Mouse (Mus musculus): Measurements from ENCODE around the gene Col8a2.
A peak's percentile ranks its signal among the peaks of the same experiment; 100 is the strongest.

Col8a2 gene

DNA sequence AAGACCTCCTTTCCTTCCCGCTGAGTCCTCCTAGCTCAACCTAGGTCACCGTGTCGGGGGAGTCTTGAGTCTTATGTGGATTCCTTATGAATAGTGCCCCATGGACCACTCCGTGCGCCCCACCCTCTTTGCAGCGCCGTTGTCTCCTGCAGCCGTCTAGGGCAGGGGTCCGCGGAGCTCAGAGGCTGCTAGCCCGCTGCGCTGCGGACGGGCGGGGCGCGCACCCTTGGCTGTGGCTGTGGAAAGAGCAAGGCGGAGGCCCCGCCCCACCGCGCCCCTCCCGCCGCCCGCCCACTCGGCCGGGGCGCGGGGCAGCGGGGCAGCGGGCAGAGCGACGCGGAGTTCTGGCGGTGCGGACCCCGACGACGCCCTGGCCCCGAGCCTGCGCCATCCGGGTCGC is at the start of gene Col8a2:
Gene Col8a2, plus strand, starts transcription at position 302 of the 400 bp plus-strand sequence.
- DNase-seq: peak; percentile 67

- DNase-seq: no peak
These were observed 48.8 kb upstream of the Col8a2 start for GRCm38 (mm10) chr4:126237721-126238242.

- DNase-seq: no peak
These were observed 46.6 kb upstream of the Col8a2 start for GRCm38 (mm10) chr4:126239862-126240475.

- DNase-seq: no peak
These were observed 44.6 kb upstream of the Col8a2 start for GRCm38 (mm10) chr4:126241956-126242355.

GRCm38 (mm10) chr4:126242510-126242909 is 44.1 kb upstream of the Col8a2 start:
- DNase-seq: no peak

- DNase-seq: no peak
These were observed 40.2 kb upstream of the Col8a2 start for GRCm38 (mm10) chr4:126246202-126246889.

GRCm38 (mm10) chr4:126248261-126248868 is 38.2 kb upstream of the Col8a2 start:
- no peak for DNase-seq

- DNase-seq: no peak
These were observed 35.9 kb upstream of the Col8a2 start for GRCm38 (mm10) chr4:126250659-126251058.

GRCm38 (mm10) chr4:126251655-126252254 is 34.8 kb upstream of the Col8a2 start:
- peak; percentile 75 for DNase-seq

DNA sequence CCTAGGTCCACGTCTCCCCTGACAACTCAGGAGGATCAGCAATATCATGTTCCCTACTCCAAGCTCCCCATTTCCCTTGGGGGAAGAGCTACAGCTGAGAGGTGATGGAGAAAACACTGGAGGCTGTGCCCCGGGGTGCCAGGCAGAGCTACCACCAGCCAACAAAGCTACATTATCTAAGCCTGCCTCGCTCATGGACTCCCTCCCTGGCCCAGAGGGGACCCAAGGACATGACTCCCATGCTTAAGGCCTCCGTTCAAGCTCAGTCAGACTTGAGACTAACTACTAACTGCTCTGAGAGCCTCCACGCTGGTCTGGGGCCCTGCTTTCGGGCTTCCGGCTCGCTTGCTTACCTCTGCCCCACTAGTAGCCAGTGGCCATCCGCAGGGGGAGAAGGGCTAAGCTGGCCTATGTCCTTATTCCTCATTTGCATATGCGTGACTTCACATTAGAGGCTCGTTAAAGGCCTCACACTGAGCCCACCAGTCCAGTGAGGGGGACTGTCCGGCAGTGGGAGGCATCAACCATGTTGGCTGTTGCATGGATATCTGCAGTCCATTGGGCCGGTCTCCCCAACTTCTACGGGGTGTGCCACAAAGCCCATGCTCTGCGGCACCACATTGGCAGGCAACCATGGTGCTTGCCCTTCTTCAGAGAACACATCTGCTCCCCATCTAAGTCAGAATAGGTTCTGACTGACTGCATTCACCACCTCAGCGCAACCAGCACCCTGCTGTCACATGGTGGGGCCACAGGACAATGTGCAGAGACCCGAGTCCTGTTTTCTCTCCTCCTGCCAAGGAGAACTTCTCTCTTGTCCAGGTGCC is 34.0 kb upstream of the Col8a2 start:
- DNase-seq: no peak

- DNase-seq: no peak
These were observed 32.8 kb upstream of the Col8a2 start for GRCm38 (mm10) chr4:126253637-126254272.

GRCm38 (mm10) chr4:126254315-126255112 is 32.1 kb upstream of the Col8a2 start:
- peak; percentile 69 for DNase-seq

DNA sequence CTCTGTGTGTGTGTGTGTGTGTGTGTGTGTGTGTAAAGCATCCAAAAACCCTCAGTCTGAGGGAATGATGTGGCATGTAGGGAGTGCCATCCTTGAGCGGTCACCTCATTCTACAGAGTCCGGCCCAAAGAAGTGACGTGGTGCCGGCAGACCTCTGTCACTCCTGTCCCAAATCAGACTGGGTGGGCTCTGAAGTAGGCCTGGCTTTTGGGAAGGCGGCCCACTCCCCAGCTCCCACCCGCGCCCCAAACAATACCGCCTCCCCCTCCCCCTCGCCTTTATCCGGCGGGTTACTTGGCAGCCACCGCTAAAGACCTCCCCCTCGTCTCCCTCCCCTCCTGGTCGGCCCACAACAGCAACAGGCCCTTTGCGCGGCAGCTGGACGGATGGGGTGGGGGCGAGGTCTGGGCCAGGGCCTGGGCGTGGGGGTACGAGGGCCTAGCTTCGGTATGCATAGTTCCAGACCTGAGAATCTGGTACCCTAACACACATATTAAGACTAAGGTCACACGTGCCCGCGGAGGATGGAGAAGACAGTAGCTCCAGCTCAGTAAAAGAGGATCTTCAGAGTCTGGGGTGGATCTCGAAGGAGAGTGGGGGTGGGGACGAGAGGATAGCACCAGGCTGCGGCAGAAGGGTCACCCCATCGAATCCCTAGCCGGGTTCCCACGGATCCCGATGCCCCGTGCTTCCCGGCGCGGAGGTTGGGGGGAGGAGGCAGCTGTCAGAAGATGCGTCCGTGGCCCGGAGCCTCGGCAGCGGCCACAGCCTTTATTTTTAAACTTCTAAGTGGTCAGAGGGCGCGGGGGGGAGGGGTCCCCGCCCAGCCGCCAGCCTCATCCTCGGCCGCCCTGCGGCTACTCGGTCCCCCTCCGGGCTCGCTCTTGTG is 31.2 kb upstream of the Col8a2 start:
- DNase-seq: peak; percentile 81

GRCm38 (mm10) chr4:126256131-126256791 is 30.3 kb upstream of the Col8a2 start, which contains the start of gene Map7d1:
Gene Map7d1, minus strand, starts transcription at chr4:126256343.
- DNase-seq: peak; percentile 92

DNA sequence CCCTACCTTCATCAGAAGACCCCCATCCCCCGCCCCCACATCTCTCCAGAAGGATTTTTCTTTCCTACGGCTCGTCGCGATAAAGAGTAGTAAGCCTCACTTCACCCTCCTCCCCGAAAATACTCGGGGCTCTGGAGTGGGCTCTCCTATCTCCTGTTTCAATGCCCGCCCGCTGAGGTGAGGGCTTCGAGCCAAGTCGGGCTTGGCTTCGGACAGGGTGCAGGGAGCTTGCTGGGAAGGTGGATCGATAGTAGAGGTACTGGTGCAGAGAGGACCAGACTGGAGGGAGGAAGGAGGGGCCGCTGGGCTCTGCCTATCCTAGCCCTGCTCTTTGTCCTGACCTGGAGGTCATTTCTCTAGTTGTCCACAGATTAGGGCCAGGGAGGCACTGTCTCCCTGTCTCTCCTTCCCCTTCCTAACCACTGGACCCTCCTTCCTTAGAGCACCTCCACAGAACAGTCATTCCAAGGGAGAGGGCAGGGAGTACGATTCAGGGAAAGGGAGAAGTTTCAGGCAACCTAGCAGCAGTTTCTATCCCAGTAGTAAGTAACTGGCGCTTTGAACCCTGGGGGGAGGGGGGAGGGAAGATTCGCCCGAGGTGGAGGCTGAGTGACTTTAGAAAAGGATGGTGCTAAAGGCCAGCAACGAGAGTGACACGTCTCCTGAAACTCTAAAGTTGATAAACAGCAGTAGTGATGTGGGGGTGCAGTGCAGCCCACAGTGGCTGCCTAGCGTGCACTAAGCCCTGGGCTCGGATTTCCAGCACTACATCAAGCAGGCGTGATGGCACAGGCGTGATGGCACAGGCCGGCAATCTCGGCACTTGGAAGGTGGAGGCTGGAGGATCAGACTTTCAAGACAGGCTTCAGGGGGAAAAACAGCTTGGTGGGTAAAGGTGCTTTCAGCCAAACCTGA is 29.4 kb upstream of the Col8a2 start:
- DNase-seq: peak; percentile 66

- DNase-seq: no peak
These were observed 27.5 kb upstream of the Col8a2 start for GRCm38 (mm10) chr4:126259063-126259462.

DNA sequence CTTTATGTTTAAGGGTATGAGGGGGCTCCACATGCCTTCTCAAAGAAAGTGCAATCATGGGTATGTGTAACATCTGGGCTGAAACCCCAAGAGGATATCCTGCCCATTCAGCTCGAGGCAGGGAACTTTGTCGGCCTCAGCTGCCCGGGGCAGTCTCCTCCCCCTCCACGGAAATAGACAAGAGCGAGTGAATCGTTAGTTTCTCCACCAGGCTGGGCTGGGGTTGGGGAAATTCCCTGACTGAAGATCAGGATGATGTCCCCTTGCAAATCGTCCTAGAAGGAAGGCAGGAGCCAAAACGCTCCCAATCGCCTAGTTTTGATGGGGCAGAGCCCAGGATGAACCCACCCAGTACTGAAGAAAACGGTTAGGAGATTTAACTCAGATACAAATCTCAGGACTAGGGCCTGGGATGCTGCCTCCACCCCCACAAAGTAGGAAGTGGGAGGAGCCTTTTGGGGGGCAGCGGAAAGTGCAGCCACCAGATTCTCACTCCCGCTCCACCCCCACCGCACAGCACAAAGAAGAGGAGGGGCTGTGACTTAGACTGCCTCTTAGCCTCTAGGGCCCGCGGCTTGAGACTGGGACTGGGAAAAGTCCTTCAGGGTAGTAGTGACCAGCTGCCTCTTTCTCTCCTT is 27.0 kb upstream of the Col8a2 start:
- DNase-seq: peak; percentile 92
